Mouse (Mus musculus) CH12.LX (cell line): ENCODE data around the gene Pkdrej. TPM values are rescaled to one million over a fixed set of nuclear protein-coding genes. Genes with fewer than 3 reads are reported as not detected.

Experiments used
- DNase-seq: peaks from one replicate; pipeline ENCODE4 v3.0.0-alpha.2; 2013; ENCODE audit errors: extremely low read depth
- H3K27ac ChIP-seq: 2 replicates; pipeline ENCODE4 v1.5.1; 2012; ENCODE audit warnings: low read depth, mild to moderate bottlenecking, control low read depth, moderate library complexity; ENCODE audit not compliant: insufficient read depth
- H3K27me3 ChIP-seq: replicated peaks from 2 replicates; pipeline ENCODE3; 2012; ENCODE audit warnings: inconsistent platforms
- H3K36me3 ChIP-seq, 2 experiments: replicated peaks in 1 of 2; 2 replicates each; pipeline versions ENCODE3 to v1.6.1; 2012; ENCODE audit warnings: inconsistent platforms in 1 of 2, low read length in 1 of 2, mild to moderate bottlenecking in 1 of 2, mixed read lengths in 1 of 2, moderate library complexity in 1 of 2; ENCODE audit not compliant: control insufficient read depth in 1 of 2, insufficient read depth in 1 of 2
- H3K4me1 ChIP-seq, 2 experiments: 2 replicates each; pipeline ENCODE4 v1.6.1; 2012; ENCODE audit warnings: inconsistent platforms in 1 of 2, moderate library complexity in 1 of 2; ENCODE audit not compliant: insufficient read depth in 2 of 2, control insufficient read depth in 1 of 2
- H3K4me2 ChIP-seq: 2 replicates; pipeline ENCODE4 v1.6.1; 2012; ENCODE audit warnings: low read depth, mild to moderate bottlenecking, control low read depth; ENCODE audit not compliant: poor library complexity, insufficient read depth, severe bottlenecking
- H3K4me3 ChIP-seq, 3 experiments: fragments of 150-350 bp in 1 of 3; sonication (generic) in 1 of 3; replicated peaks in 1 of 3; 2 replicates each; pipeline versions ENCODE3 to v1.5.1; 2011 to 2012; ENCODE audit warnings: low read depth in 2 of 3, low read length in 2 of 3, mild to moderate bottlenecking in 2 of 3, moderate library complexity in 2 of 3, control low read depth in 1 of 3, improper control_type of control experiment in 1 of 3, inconsistent platforms in 1 of 3, mixed read lengths in 1 of 3; ENCODE audit not compliant: poor library complexity in 1 of 3
- H3K79me2 ChIP-seq: replicated peaks from 2 replicates; pipeline ENCODE4 v1.6.1; 2012; ENCODE audit warnings: mild to moderate bottlenecking, moderate library complexity; ENCODE audit not compliant: control insufficient read depth, poor library complexity, insufficient read depth, severe bottlenecking; ENCODE audit errors: extremely low read depth
- H3K9ac ChIP-seq: 2 replicates; pipeline ENCODE4 v1.6.1; 2012; ENCODE audit warnings: low read depth, mild to moderate bottlenecking, control low read depth, moderate library complexity; ENCODE audit not compliant: insufficient read depth
- H3K9me3 ChIP-seq: replicated peaks from 2 replicates; pipeline ENCODE3; 2012; ENCODE audit warnings: low read length, inconsistent platforms, mixed read lengths
- CHD1 ChIP-seq: IDR thresholded peaks from 2 replicates; pipeline ENCODE4 v1.6.1; 2012; ENCODE audit warnings: low read depth, low read length, improper control_type of control experiment, inconsistent platforms
- CTCF ChIP-seq, 2 experiments: IDR thresholded peaks in 1 of 2; conservative IDR thresholded peaks in 1 of 2; 2 replicates each; pipeline ENCODE4 v1.5.1; 2011 to 2012; ENCODE audit warnings: low read depth in 2 of 2, low read length in 2 of 2, improper control_type of control experiment in 1 of 2, inconsistent platforms in 1 of 2, mild to moderate bottlenecking in 1 of 2, moderate library complexity in 1 of 2
- E2F4 ChIP-seq: IDR thresholded peaks from 2 replicates; pipeline ENCODE4 v1.6.1; 2011; ENCODE audit warnings: low read depth, low read length, improper control_type of control experiment; ENCODE audit not compliant: insufficient replicate concordance
- ELF1 ChIP-seq: IDR thresholded peaks from 2 replicates; pipeline ENCODE4 v1.6.1; 2014; ENCODE audit warnings: low read depth, mild to moderate bottlenecking, inconsistent platforms, low read length, improper control_type of control experiment
- EP300 ChIP-seq: IDR thresholded peaks from 2 replicates; pipeline ENCODE4 v1.6.1; 2011; ENCODE audit warnings: low read length, improper control_type of control experiment
- ETS1 ChIP-seq: conservative IDR thresholded peaks from 2 replicates; pipeline ENCODE4 v1.6.1; 2012; ENCODE audit warnings: low read depth, mild to moderate bottlenecking, inconsistent platforms, low read length, improper control_type of control experiment, moderate library complexity
- GABPA ChIP-seq: IDR thresholded peaks from 2 replicates; pipeline ENCODE4 v1.6.1; 2012; ENCODE audit warnings: low read depth, low read length, improper control_type of control experiment, inconsistent platforms; ENCODE audit not compliant: insufficient replicate concordance
- HCFC1 ChIP-seq: IDR thresholded peaks from 2 replicates; pipeline ENCODE4 v1.6.1; 2012; ENCODE audit warnings: low read depth, mild to moderate bottlenecking, inconsistent platforms, low read length, improper control_type of control experiment
- IRF4 ChIP-seq: IDR thresholded peaks from 2 replicates; pipeline ENCODE4 v1.6.1; 2014; ENCODE audit warnings: low read depth, mild to moderate bottlenecking, inconsistent platforms, low read length, improper control_type of control experiment
- MAFK ChIP-seq: IDR thresholded peaks from 2 replicates; pipeline ENCODE4 v1.6.1; 2011; ENCODE audit warnings: low read length, improper control_type of control experiment; ENCODE audit not compliant: insufficient replicate concordance
- MAX ChIP-seq: IDR thresholded peaks from 2 replicates; pipeline ENCODE4 v1.6.1; 2011; ENCODE audit warnings: low read length, improper control_type of control experiment
- MEF2A ChIP-seq: IDR thresholded peaks from 2 replicates; pipeline ENCODE4 v1.6.1; 2014; ENCODE audit warnings: low read depth, mild to moderate bottlenecking, inconsistent platforms, low read length, improper control_type of control experiment, borderline replicate concordance
- MYC ChIP-seq: IDR thresholded peaks from 2 replicates; pipeline ENCODE4 v1.6.1; 2011; ENCODE audit warnings: low read depth, mild to moderate bottlenecking, improper control_type of control experiment, low read length
- NELFE ChIP-seq: IDR thresholded peaks from 2 replicates; pipeline ENCODE4 v1.6.1; 2011; ENCODE audit warnings: low read depth, low read length, improper control_type of control experiment
- NRF1 ChIP-seq: IDR thresholded peaks from 2 replicates; pipeline ENCODE4 v1.6.1; 2014; ENCODE audit warnings: low read depth, mild to moderate bottlenecking, inconsistent platforms, low read length, improper control_type of control experiment, moderate library complexity
- POLR2AphosphoS2 ChIP-seq: IDR thresholded peaks from 2 replicates; pipeline ENCODE4 v1.6.1; 2011; ENCODE audit warnings: low read depth, low read length, improper control_type of control experiment
- RAD21 ChIP-seq: IDR thresholded peaks from 2 replicates; pipeline ENCODE4 v1.6.1; 2011; ENCODE audit warnings: low read depth, mild to moderate bottlenecking, low read length, improper control_type of control experiment, moderate library complexity
- RCOR1 ChIP-seq: conservative IDR thresholded peaks from 2 replicates; pipeline ENCODE4 v1.6.1; 2012; ENCODE audit warnings: low read depth, mild to moderate bottlenecking, inconsistent platforms, low read length, improper control_type of control experiment
- SIN3A ChIP-seq: IDR thresholded peaks from 2 replicates; pipeline ENCODE4 v1.6.1; 2012; ENCODE audit warnings: low read length, improper control_type of control experiment, inconsistent platforms
- SMC3 ChIP-seq: IDR thresholded peaks from 2 replicates; pipeline ENCODE4 v1.6.1; 2011; ENCODE audit warnings: low read depth, low read length, improper control_type of control experiment
- TBP ChIP-seq: conservative IDR thresholded peaks from 2 replicates; pipeline ENCODE4 v1.6.1; 2011; ENCODE audit warnings: low read depth, low read length, improper control_type of control experiment
- TCF12 ChIP-seq: IDR thresholded peaks from 2 replicates; pipeline ENCODE4 v1.6.1; 2014; ENCODE audit warnings: low read depth, mild to moderate bottlenecking, inconsistent platforms, low read length, improper control_type of control experiment
- USF1 ChIP-seq: IDR thresholded peaks from 2 replicates; pipeline ENCODE4 v1.6.1; 2014; ENCODE audit warnings: low read depth, mild to moderate bottlenecking, inconsistent platforms, low read length, improper control_type of control experiment
- USF2 ChIP-seq: conservative IDR thresholded peaks from 2 replicates; pipeline ENCODE4 v1.6.1; 2011; ENCODE audit warnings: low read depth, low read length, improper control_type of control experiment
- ZMIZ1 ChIP-seq: IDR thresholded peaks from 2 replicates; pipeline ENCODE4 v1.6.1; 2012; ENCODE audit warnings: low read depth, mild to moderate bottlenecking, inconsistent platforms, low read length, improper control_type of control experiment
- ZNF384 ChIP-seq: IDR thresholded peaks from 2 replicates; pipeline ENCODE4 v1.6.1; 2012; ENCODE audit warnings: low read depth, low read length, improper control_type of control experiment, inconsistent platforms
- dilution Hi-C: fragments of 300-500 bp; cut with MboI; formaldehyde crosslinking; loops from 2 replicates; pipeline ENCODE4 v1.14.3; 2020; ENCODE audit warnings: low sequenced_read_pairs; ENCODE audit not compliant: extremely low pct_unique_long_range_greater_than_20kb, extremely low pct_ligation_motif_present
- in situ Hi-C: fragments of 300-500 bp; cut with MboI; formaldehyde crosslinking; loops from 3 replicates; pipeline ENCODE4 v1.14.3; 2019; ENCODE audit warnings: low sequenced_read_pairs, low pct_ligation_motif_present, low pct_unique_long_range_greater_than_20kb, mixed read lengths
- polyA plus RNA-seq: library from polyadenylated mRNA; unstranded; fragments of >175 nt; gene quantifications from 2 replicates; pipeline ENCODE4 v1.2.1, GENCODE M21; 2012; ENCODE audit warnings: low read depth; ENCODE audit not compliant: insufficient read length
- total RNA-seq, 2 experiments: library from RNA; depleted of rRNA; stranded (reverse); fragments of 300-350 nt in 1 of 2; fragments of >200 nt in 1 of 2; gene quantifications; 2 replicates each; pipeline ENCODE4 v1.2.3; 2012 to 2014

Pkdrej gene
- total and polyA plus RNA-seq, 3 experiments: not detected

- H3K4me2 ChIP-seq: no peak overlapping the region
- dilution Hi-C loops: no loop called here
- TF ChIP-seq IRF4: no peak
- no peak for TF ChIP-seq RAD21
- TF ChIP-seq CTCF (conservative IDR thresholded peaks at IDR 0.05 in 1 of 2, IDR thresholded peaks at IDR 0.05 in 1 of 2; ENCODE audit: low read depth in 2 of 2, low read length in 2 of 2): no peak
- no peak for TF ChIP-seq NELFE
- TF ChIP-seq ETS1: no peak
- TF ChIP-seq E2F4: no peak
- TF ChIP-seq TBP: no peak
- TF ChIP-seq USF1: no peak
- TF ChIP-seq TCF12: no peak
- no peak for TF ChIP-seq HCFC1
- TF ChIP-seq, all 38 proteins: peak for 0
- no peak for DNase-seq
- Histone ChIP-seq H3K4me1 (peaks cover 1 to 2% of the 10 kb centered on the region in 2 experiments; a peak in 3 of 4 replicates), H3K36me3 (no peaks in the 10 kb centered on the region), H3K27me3 (peaks cover 2% of the 10 kb centered on the region), H3K79me2 (no peaks in the 10 kb centered on the region), H3K27ac (no peak overlapping the region), H3K9ac (no peak overlapping the region), H3K9me3 (no peaks in the 10 kb centered on the region), H3K4me3 (no peak overlapping the region)
- in situ Hi-C loops: no loop called here
These were observed 22.9 kb downstream of the Pkdrej start for GRCm38 (mm10) chr15:85798676-85799075.

GRCm38 (mm10) chr15:85795516-85795915, 26.0 kb downstream of the Pkdrej start:
- no peaks in the 10 kb centered on the region for H3K79me2 ChIP-seq
- H3K9ac ChIP-seq: no peak overlapping the region
- no peak overlapping the region for H3K27ac ChIP-seq
- TF ChIP-seq RAD21: no peak
- no peak for TF ChIP-seq ZNF384
- TF ChIP-seq POLR2AphosphoS2: no peak
- no peak for TF ChIP-seq USF1
- TF ChIP-seq CHD1: no peak
- TF ChIP-seq MYC: no peak
- TF ChIP-seq USF2: no peak
- TF ChIP-seq SIN3A: no peak
- no peak for TF ChIP-seq SMC3
- no peak for TF ChIP-seq MAX
- TF ChIP-seq GABPA: no peak
- TF ChIP-seq MAFK: no peak
- no peak for TF ChIP-seq RCOR1
- TF ChIP-seq ELF1: no peak
- no peak for TF ChIP-seq IRF4
- TF ChIP-seq EP300: no peak
- no peak for TF ChIP-seq MEF2A
- TF ChIP-seq ZMIZ1: no peak
- no peak for TF ChIP-seq TBP
- no peak for TF ChIP-seq NRF1
- no peaks in the 10 kb centered on the region for H3K36me3 ChIP-seq
- DNase-seq: no peak
- no peaks in the 10 kb centered on the region for H3K27me3 ChIP-seq
- H3K4me1 ChIP-seq: no peaks in the 10 kb centered on the region
- H3K9me3 ChIP-seq: no peaks in the 10 kb centered on the region
- no peak overlapping the region for H3K4me3 ChIP-seq
- no peak overlapping the region for H3K4me2 ChIP-seq
- in situ Hi-C loops (no loop called here), dilution Hi-C loops (no loop called here)
